Mouse (Mus musculus): ENCODE results near the gene Ice1. TPM values are rescaled to one million over a fixed set of nuclear protein-coding genes. Genes with fewer than 3 reads are reported as not detected.

Ice1 gene
- polyA plus RNA-seq, 1 experiment from 2014 or later: 22.4 TPM

- WGBS: 91% methylated on average over 4 of the region's 4 CpGs
Observed at GRCm38 (mm10) chr13:70626416-70626815, 11.0 kb downstream of the Ice1 start.

GRCm38 (mm10) chr13:70625665-70626064 is 11.8 kb downstream of the Ice1 start:
- 78% methylated on average over 1 of the region's 1 CpGs for WGBS
- Histone ChIP-seq H3K27ac (no peak overlapping the region), H3K9me3 (peaks cover 15% of the 10 kb centered on the region; the same call in 1 of the 2 replicates), H3K36me3 (replicated peaks) (peaks cover 23% of the 10 kb centered on the region), H3K4me3 (no peak overlapping the region), H3K27me3 (ENCODE audit: poor library complexity, severe bottlenecking) (no peaks in the 10 kb centered on the region), H3K4me1 (no peaks in the 10 kb centered on the region)
- DNase-seq (ENCODE audit: extremely low spot score, low spot score): no peak

More at GRCm38 (mm10) chr13:70626416-70626815, 11.0 kb downstream of the Ice1 start:
- peaks cover 23% of the 10 kb centered on the region for H3K36me3 ChIP-seq (replicated peaks)
- H3K9me3 ChIP-seq: peaks cover 15% of the 10 kb centered on the region; the same call in 1 of the 2 replicates
- no peak overlapping the region for H3K4me3 ChIP-seq
- no peak overlapping the region for H3K27ac ChIP-seq
- no peaks in the 10 kb centered on the region for H3K4me1 ChIP-seq
- no peak for DNase-seq (ENCODE audit: extremely low spot score, low spot score)
- H3K27me3 ChIP-seq (ENCODE audit: poor library complexity, severe bottlenecking): no peaks in the 10 kb centered on the region

GRCm38 (mm10) chr13:70624445-70624844 is 13.0 kb downstream of the Ice1 start:
- peaks cover 5% of the 10 kb centered on the region; the same call in 1 of the 2 replicates for H3K9me3 ChIP-seq
- no peak overlapping the region for H3K27ac ChIP-seq
- no peak for DNase-seq (ENCODE audit: extremely low spot score, low spot score)
- no peaks in the 10 kb centered on the region for H3K4me1 ChIP-seq
- 94% methylated on average over 4 of the region's 4 CpGs for WGBS
- no peaks in the 10 kb centered on the region for H3K27me3 ChIP-seq (ENCODE audit: poor library complexity, severe bottlenecking)
- H3K36me3 ChIP-seq (replicated peaks): peaks cover 30% of the 10 kb centered on the region
- no peak overlapping the region for H3K4me3 ChIP-seq

GRCm38 (mm10) chr13:70622461-70623057 is 14.9 kb downstream of the Ice1 start:
- 94% methylated on average over 4 of the region's 4 CpGs for WGBS
- Histone ChIP-seq H3K4me3 (no peak overlapping the region), H3K36me3 (replicated peaks) (peaks cover 46% of the 10 kb centered on the region), H3K4me1 (no peaks in the 10 kb centered on the region), H3K9me3 (no peaks in the 10 kb centered on the region), H3K27me3 (ENCODE audit: poor library complexity, severe bottlenecking) (no peaks in the 10 kb centered on the region), H3K27ac (no peak overlapping the region)
- no peak for DNase-seq (ENCODE audit: extremely low spot score, low spot score)

- H3K4me3 ChIP-seq: no peak overlapping the region
- H3K27me3 ChIP-seq (ENCODE audit: poor library complexity, severe bottlenecking): no peaks in the 10 kb centered on the region
- no peaks in the 10 kb centered on the region for H3K9me3 ChIP-seq
- no peak overlapping the region for H3K27ac ChIP-seq
- peaks cover 57% of the 10 kb centered on the region for H3K36me3 ChIP-seq (replicated peaks)
- H3K4me1 ChIP-seq: no peaks in the 10 kb centered on the region
- WGBS: 92% methylated on average over 9 of the region's 9 CpGs
- no peak for DNase-seq (ENCODE audit: extremely low spot score, low spot score)
Observed at GRCm38 (mm10) chr13:70621509-70621908, 15.9 kb downstream of the Ice1 start.

- H3K4me1 ChIP-seq: no peaks in the 10 kb centered on the region
- DNase-seq (ENCODE audit: extremely low spot score, low spot score): no peak
- H3K4me3 ChIP-seq: no peak overlapping the region
- WGBS: 87% methylated on average over 2 of the region's 2 CpGs
- no peaks in the 10 kb centered on the region for H3K9me3 ChIP-seq
- no peak overlapping the region for H3K27ac ChIP-seq
- no peaks in the 10 kb centered on the region for H3K27me3 ChIP-seq (ENCODE audit: poor library complexity, severe bottlenecking)
- H3K36me3 ChIP-seq (replicated peaks): peaks cover 91% of the 10 kb centered on the region
Observed at GRCm38 (mm10) chr13:70612837-70613236, 24.6 kb downstream of the Ice1 start.

- H3K27ac ChIP-seq: no peak overlapping the region
- no peaks in the 10 kb centered on the region for H3K27me3 ChIP-seq (ENCODE audit: poor library complexity, severe bottlenecking)
- H3K4me3 ChIP-seq: no peak overlapping the region
- no peaks in the 10 kb centered on the region for H3K4me1 ChIP-seq
- H3K36me3 ChIP-seq (replicated peaks): peaks cover 91% of the 10 kb centered on the region
- WGBS: 90% methylated on average over 15 of the region's 15 CpGs
- H3K9me3 ChIP-seq: no peaks in the 10 kb centered on the region
- DNase-seq (ENCODE audit: extremely low spot score, low spot score): peak; percentile 51
Observed at GRCm38 (mm10) chr13:70610431-70611420, 26.7 kb downstream of the Ice1 start.

- H3K27ac ChIP-seq: no peak overlapping the region
- peaks cover 91% of the 10 kb centered on the region for H3K36me3 ChIP-seq (replicated peaks)
- 93% methylated on average over 3 of the region's 3 CpGs for WGBS
- no peaks in the 10 kb centered on the region for H3K27me3 ChIP-seq (ENCODE audit: poor library complexity, severe bottlenecking)
- no peaks in the 10 kb centered on the region for H3K4me1 ChIP-seq
- no peaks in the 10 kb centered on the region for H3K9me3 ChIP-seq
- H3K4me3 ChIP-seq: no peak overlapping the region
- no peak for DNase-seq (ENCODE audit: extremely low spot score, low spot score)
Observed at GRCm38 (mm10) chr13:70609632-70610031, 27.8 kb downstream of the Ice1 start.

- no peaks in the 10 kb centered on the region for H3K4me1 ChIP-seq
- no peak overlapping the region for H3K27ac ChIP-seq
- no peak overlapping the region for H3K4me3 ChIP-seq
- 94% methylated on average over 5 of the region's 5 CpGs for WGBS
- H3K36me3 ChIP-seq (replicated peaks): peaks cover 100% of the 10 kb centered on the region
- DNase-seq (ENCODE audit: extremely low spot score, low spot score): no peak
- no peaks in the 10 kb centered on the region for H3K27me3 ChIP-seq (ENCODE audit: poor library complexity, severe bottlenecking)
- H3K9me3 ChIP-seq: no peaks in the 10 kb centered on the region
Observed at GRCm38 (mm10) chr13:70605366-70605765, 32.1 kb downstream of the Ice1 start.

GRCm38 (mm10) chr13:70604723-70605122 is 32.7 kb downstream of the Ice1 start:
- Histone ChIP-seq H3K27ac (no peak overlapping the region), H3K36me3 (replicated peaks) (peaks cover 100% of the 10 kb centered on the region), H3K9me3 (no peaks in the 10 kb centered on the region), H3K27me3 (ENCODE audit: poor library complexity, severe bottlenecking) (no peaks in the 10 kb centered on the region), H3K4me3 (no peak overlapping the region), H3K4me1 (no peaks in the 10 kb centered on the region)
- no peak for DNase-seq (ENCODE audit: extremely low spot score, low spot score)
- WGBS: 89% methylated on average over 8 of the region's 8 CpGs

GRCm38 (mm10) chr13:70601566-70601965 is 35.9 kb downstream of the Ice1 start:
- DNase-seq (ENCODE audit: extremely low spot score, low spot score): no peak
- no peak overlapping the region for H3K27ac ChIP-seq
- no peaks in the 10 kb centered on the region for H3K4me1 ChIP-seq
- H3K36me3 ChIP-seq (replicated peaks): peaks cover 92% of the 10 kb centered on the region
- no peaks in the 10 kb centered on the region for H3K9me3 ChIP-seq
- 97% methylated on average over 1 of the region's 1 CpGs for WGBS
- no peaks in the 10 kb centered on the region for H3K27me3 ChIP-seq (ENCODE audit: poor library complexity, severe bottlenecking)
- H3K4me3 ChIP-seq: no peak overlapping the region

GRCm38 (mm10) chr13:70599964-70600619 is 37.3 kb downstream of the Ice1 start:
- H3K9me3 ChIP-seq: no peaks in the 10 kb centered on the region
- H3K36me3 ChIP-seq (replicated peaks): peaks cover 92% of the 10 kb centered on the region
- DNase-seq (ENCODE audit: extremely low spot score, low spot score): no peak
- H3K4me1 ChIP-seq: no peaks in the 10 kb centered on the region
- no peak overlapping the region for H3K27ac ChIP-seq
- H3K4me3 ChIP-seq: no peak overlapping the region
- WGBS: 86% methylated on average over 12 of the region's 12 CpGs
- H3K27me3 ChIP-seq (ENCODE audit: poor library complexity, severe bottlenecking): no peaks in the 10 kb centered on the region
